In the genomic region with DNA sequence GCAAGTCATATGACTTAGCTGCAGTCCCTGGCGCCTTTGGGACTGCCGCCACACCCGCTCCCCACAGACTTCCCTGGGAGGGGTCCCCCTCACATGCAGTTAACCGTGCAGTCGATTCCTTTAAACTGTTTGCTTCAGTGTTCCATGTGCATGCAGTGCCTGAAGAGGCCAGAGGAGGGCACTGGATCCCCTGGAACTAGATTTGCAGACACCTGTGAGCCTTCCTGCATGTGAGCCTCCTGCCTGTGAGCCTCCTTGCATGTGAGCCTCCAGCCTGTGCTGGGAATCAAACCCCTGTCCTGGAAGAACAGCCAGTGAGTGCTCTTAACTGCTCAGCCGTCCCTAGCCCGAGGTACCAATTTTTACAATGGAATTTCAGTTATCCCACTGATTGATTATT, we compare ENCODE assay signal across 8 mouse cellular contexts. TPM values are rescaled to one million over a fixed set of nuclear protein-coding genes. Genes with fewer than 3 reads are reported as not detected.
DNase-seq lines count a peak whose midpoint lies in the region; ATAC-seq lines count a peak whose summit lies in the region.

No protein-coding gene starts in this region.

- peak; percentile 42 for DNase-seq in adrenal gland, postnatal 10 days
- DNase-seq in adrenal gland, adult 18-20 months (ENCODE audit: low spot score in 2 of 2), result no peak
- DNase-seq in left cerebral cortex, adult 18-20 months (ENCODE audit: low spot score in 2 of 2), result peak; percentile 41 to 42
- DNase-seq in left cerebral cortex, adult 9 months (ENCODE audit: low spot score in 2 of 2), result no peak
- peak; percentile 64 for DNase-seq in R1 (ENCODE audit: low read depth, low spot score)
- no peak for DNase-seq in ovary, postnatal 14 days (ENCODE audit: low spot score)
- DNase-seq in urinary bladder, postnatal 36 days (ENCODE audit: low spot score in 2 of 2), result no peak

- peak; percentile 91 for ATAC-seq in megakaryocyte progenitor cell, adult 5-6 weeks (replicated peaks; ENCODE audit: poor library complexity)

RNA-seq across cellular contexts. Expression of gene Gm17660, which starts 8.7 kb away (rescaled TPM):
- total RNA-seq in adrenal gland, postnatal 10 days (2021), result not detected
- not detected for total RNA-seq in adrenal gland, adult 18-20 months (2021)
- not detected for total RNA-seq in left cerebral cortex, adult 18-20 months (2021)
- total RNA-seq in megakaryocyte progenitor cell, adult 5-6 weeks (2015), result not detected in 2 replicates
- not detected in 2 replicates for total RNA-seq in megakaryocyte progenitor cell, adult 5-6 weeks (2017)

RNA-seq across cellular contexts. Expression of gene Nudt9, which starts 22.6 kb away (rescaled TPM):
- total RNA-seq in adrenal gland, postnatal 10 days (2021), result 10 to 100 TPM; 52.0 to 53.2 TPM
- total RNA-seq in adrenal gland, adult 18-20 months (2021), result 10 to 100 TPM; 56.9 to 61.9 TPM
- total RNA-seq in left cerebral cortex, adult 18-20 months (2021), result 10 to 100 TPM; 60.5 to 62.1 TPM
- 26.1 and 27.6 TPM in 2 replicates for total RNA-seq in megakaryocyte progenitor cell, adult 5-6 weeks (2015)
- total RNA-seq in megakaryocyte progenitor cell, adult 5-6 weeks (2017), result 54.8 and 64.6 TPM in 2 replicates

RNA-seq across cellular contexts. Expression of gene Sparcl1, which starts 44.8 kb away (rescaled TPM):
- total RNA-seq in adrenal gland, postnatal 10 days (2021), result 100 to 1,000 TPM; 142 to 154 TPM
- total RNA-seq in adrenal gland, adult 18-20 months (2021), result 10 to 100 TPM; 35.4 to 50.2 TPM
- 1,000 to 10,000 TPM; 1,509 to 1,567 TPM for total RNA-seq in left cerebral cortex, adult 18-20 months (2021)
- not detected in 2 replicates for total RNA-seq in megakaryocyte progenitor cell, adult 5-6 weeks (2015)
- total RNA-seq in megakaryocyte progenitor cell, adult 5-6 weeks (2017), result not detected in 2 replicates

RNA-seq across cellular contexts. Expression of gene Hsd17b11, which starts 47.0 kb away (rescaled TPM):
- 10 to 100 TPM; 58.6 to 77.1 TPM for total RNA-seq in adrenal gland, postnatal 10 days (2021)
- 10 to 100 TPM; 61.8 to 73.0 TPM for total RNA-seq in adrenal gland, adult 18-20 months (2021)
- 10 to 100 TPM; 49.0 to 52.9 TPM for total RNA-seq in left cerebral cortex, adult 18-20 months (2021)
- 76.9 and 81.8 TPM in 2 replicates for total RNA-seq in megakaryocyte progenitor cell, adult 5-6 weeks (2015)
- total RNA-seq in megakaryocyte progenitor cell, adult 5-6 weeks (2017), result 90.0 and 93.6 TPM in 2 replicates

Comparison
In these comparisons a context has a peak if more than half of its experiments do, and no peak if none do; other contexts are left out.
1. DNase-seq: peak in adrenal gland, postnatal 10 days (single experiment), left cerebral cortex, adult 18-20 months (2 of 2) and R1 (single experiment); none in adrenal gland, adult 18-20 months (0 of 2), left cerebral cortex, adult 9 months (0 of 2), ovary, postnatal 14 days (single experiment) and urinary bladder, postnatal 36 days (0 of 2).
2. RNA of gene Sparcl1, which starts 44.8 kb away (total RNA-seq): 1,509 to 1,567 TPM in left cerebral cortex, adult 18-20 months, 142 to 154 TPM in adrenal gland, postnatal 10 days and 35.4 to 50.2 TPM in adrenal gland, adult 18-20 months; not detected in megakaryocyte progenitor cell, adult 5-6 weeks; every median in the first group is over 10 times any median in the second.